Mouse (Mus musculus) G1E (cell line): ENCODE measurements around the gene Dnajc11. TPM values are rescaled to one million over a fixed set of nuclear protein-coding genes. Genes with fewer than 3 reads are reported as not detected.

ENCODE experiments used
- ATAC-seq: 2 replicates; pipeline ENCODE4 v1.8.0; 2016; ENCODE audit warnings: mild to moderate bottlenecking; ENCODE audit not compliant: insufficient number of reproducible peaks, poor library complexity, low FRiP score, severe bottlenecking; ENCODE audit errors: extremely low read depth
- DNase-seq: peaks from one replicate; pipeline ENCODE4 v3.0.0; 2012; ENCODE audit warnings: low spot score
- H3K27me3 ChIP-seq: 2 replicates; pipeline ENCODE4 v1.6.1; 2012; ENCODE audit warnings: mild to moderate bottlenecking, low read length, inconsistent platforms; ENCODE audit not compliant: insufficient read depth
- H3K36me3 ChIP-seq: replicated peaks from 2 replicates; pipeline ENCODE3; 2012; ENCODE audit warnings: mild to moderate bottlenecking, inconsistent platforms
- H3K4me1 ChIP-seq: 2 replicates; pipeline ENCODE4 v1.6.1; 2012; ENCODE audit warnings: low read depth, low read length, inconsistent platforms, mixed read lengths; ENCODE audit not compliant: insufficient read depth
- H3K4me3 ChIP-seq: 2 replicates; pipeline ENCODE4 v1.5.1; 2012; ENCODE audit warnings: low read depth, mild to moderate bottlenecking, inconsistent platforms, low read length, moderate library complexity, mixed read lengths
- H3K9me3 ChIP-seq: replicated peaks from 2 replicates; pipeline ENCODE4 v1.6.1; 2012; ENCODE audit warnings: inconsistent platforms
- CTCF ChIP-seq: IDR thresholded peaks from 2 replicates; pipeline ENCODE4 v1.5.1; 2012; ENCODE audit warnings: low read depth, low read length, inconsistent platforms, mixed read lengths
- GATA1 ChIP-seq: IDR thresholded peaks from 2 replicates; pipeline ENCODE4 v1.6.1; 2012; ENCODE audit warnings: borderline replicate concordance, low read length, inconsistent platforms, mixed read lengths
- GATA2 ChIP-seq: IDR thresholded peaks from 2 replicates; pipeline ENCODE4 v1.6.1; 2012; ENCODE audit warnings: low read depth, low read length, inconsistent platforms, borderline replicate concordance
- POLR2AphosphoS5 ChIP-seq: IDR thresholded peaks from 2 replicates; pipeline ENCODE4 v1.6.1; 2012; ENCODE audit warnings: low read depth, low read length, inconsistent platforms; ENCODE audit not compliant: insufficient replicate concordance
- TAL1 ChIP-seq: conservative IDR thresholded peaks from 2 replicates; pipeline ENCODE4 v1.6.1; 2012; ENCODE audit warnings: low read depth, low read length, inconsistent platforms, mixed read lengths
- polyA plus RNA-seq: library from polyadenylated mRNA; stranded (reverse); fragments of >175 nt; gene quantifications from 2 replicates; pipeline ENCODE4 v1.2.3, GENCODE M21; 2012
- total RNA-seq, 2 experiments: library from RNA; stranded (forward) in 1 of 2; stranded (reverse) in 1 of 2; fragments of 200-1000 nt in 1 of 2; fragments of >200 nt in 1 of 2; fragmentation: Nextera tagmentation in 1 of 2; gene quantifications; 2 replicates each; pipeline ENCODE4 v1.2.3; 2014 to 2017

The Dnajc11 gene
- total and polyA plus RNA-seq, 3 experiments: 51.1 to 97.1 (median 67.2) TPM

- ATAC-seq: no peak
- Histone ChIP-seq H3K36me3 (peaks cover 32% of the 10 kb centered on the region), H3K27me3 (peaks cover 74% of the 10 kb centered on the region), H3K9me3 (no peaks in the 10 kb centered on the region), H3K4me1 (peaks cover 50% of the 10 kb centered on the region), H3K4me3 (peak overlapping the region; percentile 77; the same call in 1 of the 2 replicates)
- TF ChIP-seq CTCF: no peak
- no peak for TF ChIP-seq POLR2AphosphoS5
- TF ChIP-seq TAL1: no peak
- TF ChIP-seq GATA2: no peak
- no peak for TF ChIP-seq GATA1
- no peak for DNase-seq
Observed at GRCm38 (mm10) chr4:151989110-151989488, 55.6 kb downstream of the Dnajc11 start.

- no peak for TF ChIP-seq CTCF
- TF ChIP-seq TAL1: no peak
- TF ChIP-seq POLR2AphosphoS5: no peak
- no peak for TF ChIP-seq GATA1
- TF ChIP-seq GATA2: no peak
- H3K4me1 ChIP-seq: peaks cover 54% of the 10 kb centered on the region
- ATAC-seq (no peak), DNase-seq (no peak)
- H3K27me3 ChIP-seq: peaks cover 63% of the 10 kb centered on the region
- H3K9me3 ChIP-seq: no peaks in the 10 kb centered on the region
- H3K4me3 ChIP-seq: no peak overlapping the region
- H3K36me3 ChIP-seq: peaks cover 28% of the 10 kb centered on the region
Observed at GRCm38 (mm10) chr4:151992091-151992490, 58.6 kb downstream of the Dnajc11 start.

GRCm38 (mm10) chr4:151993035-151993434, 59.5 kb downstream of the Dnajc11 start:
- H3K27me3 ChIP-seq: peaks cover 63% of the 10 kb centered on the region
- ATAC-seq: no peak
- H3K36me3 ChIP-seq: peaks cover 28% of the 10 kb centered on the region
- peaks cover 60% of the 10 kb centered on the region for H3K4me1 ChIP-seq
- no peak for DNase-seq
- no peak overlapping the region for H3K4me3 ChIP-seq
- TF ChIP-seq GATA1: no peak
- no peak for TF ChIP-seq POLR2AphosphoS5
- no peak for TF ChIP-seq GATA2
- no peak for TF ChIP-seq CTCF
- TF ChIP-seq TAL1: no peak
- no peaks in the 10 kb centered on the region for H3K9me3 ChIP-seq

- TF ChIP-seq POLR2AphosphoS5: no peak
- no peak for TF ChIP-seq GATA1
- 0 out of 2 replicates have a peak, but pooled peaks have one; percentile 42 for TF ChIP-seq GATA2
- peak; percentile 74 for TF ChIP-seq TAL1
- peaks cover 28% of the 10 kb centered on the region for H3K36me3 ChIP-seq
- DNase-seq: peak; percentile 71
- H3K4me3 ChIP-seq: peak overlapping the region; percentile 87
- no peaks in the 10 kb centered on the region for H3K9me3 ChIP-seq
- H3K4me1 ChIP-seq: peaks cover 54% of the 10 kb centered on the region
- H3K27me3 ChIP-seq: peaks cover 55% of the 10 kb centered on the region
- peak; percentile 73 for ATAC-seq
Observed at GRCm38 (mm10) chr4:151994228-151995171, 61.0 kb downstream of the Dnajc11 start.

GRCm38 (mm10) chr4:151995371-151996172, 62.1 kb downstream of the Dnajc11 start:
- Histone ChIP-seq H3K27me3 (peaks cover 53% of the 10 kb centered on the region), H3K9me3 (no peaks in the 10 kb centered on the region), H3K36me3 (peaks cover 25% of the 10 kb centered on the region), H3K4me3 (peak overlapping the region; percentile 87), H3K4me1 (peaks cover 63% of the 10 kb centered on the region)
- TF ChIP-seq GATA2: no peak
- TF ChIP-seq TAL1: no peak
- no peak for TF ChIP-seq POLR2AphosphoS5
- TF ChIP-seq GATA1: no peak
- no peak for TF ChIP-seq CTCF
- DNase-seq (no peak), ATAC-seq (no peak)
